Mouse (Mus musculus) testis, postnatal 14 days (tissue): ENCODE data around the gene Neu3.
"Not testable (repeated sequence)": the region's sequence is repeated elsewhere in the genome, so short reads cannot be mapped to it uniquely, and the experiment has no call there.

ENCODE experiments used
- DNase-seq: peaks from one replicate; pipeline ENCODE4 v3.0.0; 2021; ENCODE audit warnings: low spot score

The Neu3 gene

DNA sequence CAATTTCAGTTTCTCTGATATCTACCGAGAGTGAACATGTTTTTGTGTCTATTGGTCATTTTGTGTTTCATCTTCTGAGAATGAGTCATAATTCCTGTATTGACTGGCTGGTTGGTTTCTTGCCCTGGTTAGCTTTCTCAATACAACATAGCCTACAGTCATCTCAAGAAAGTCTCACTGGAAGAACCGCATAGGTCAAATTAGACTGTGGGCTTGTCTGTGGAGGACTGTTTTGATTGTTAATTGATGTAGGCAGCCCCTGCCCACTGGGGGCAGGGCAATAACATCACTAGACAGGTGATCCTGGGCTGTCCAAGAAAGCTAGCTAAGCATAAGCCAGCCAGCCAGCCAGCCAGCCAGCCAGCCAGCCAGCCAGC, 5.6 kb upstream of the Neu3 start:
- DNase-seq = no peak

DNA sequence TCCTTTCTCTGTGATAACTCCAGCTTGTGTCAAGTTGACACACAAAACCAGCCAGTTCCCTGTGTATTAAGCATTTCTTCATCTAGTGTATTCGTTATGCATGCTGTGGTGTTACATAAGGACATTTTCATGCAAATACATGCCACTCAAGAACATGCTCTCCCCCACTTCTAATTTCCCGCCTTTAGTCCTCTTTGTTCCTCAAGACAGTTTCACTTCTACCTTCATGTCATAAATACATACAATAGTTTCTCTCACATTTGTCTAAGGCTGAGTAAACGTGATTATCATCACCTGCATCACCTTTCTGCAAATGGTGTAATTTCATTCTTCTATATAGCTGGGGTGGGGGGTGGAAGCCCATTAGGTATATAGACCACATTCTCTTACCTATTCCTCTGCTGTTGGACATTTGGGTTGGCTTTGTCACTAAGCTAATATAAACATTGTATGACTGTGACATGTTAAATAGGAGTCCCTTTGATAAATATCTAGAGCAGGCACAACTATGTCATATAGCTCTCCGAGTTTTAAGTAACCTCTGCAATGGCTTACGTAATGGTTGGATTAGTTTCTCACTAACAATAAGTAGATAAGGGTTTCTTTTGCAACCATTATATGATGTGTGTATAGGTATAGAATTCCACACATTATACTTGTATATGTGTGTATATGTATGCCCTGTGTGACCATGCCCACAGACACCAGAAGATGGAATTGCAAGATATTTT, 5.1 kb upstream of the Neu3 start:
- DNase-seq = no peak

DNA sequence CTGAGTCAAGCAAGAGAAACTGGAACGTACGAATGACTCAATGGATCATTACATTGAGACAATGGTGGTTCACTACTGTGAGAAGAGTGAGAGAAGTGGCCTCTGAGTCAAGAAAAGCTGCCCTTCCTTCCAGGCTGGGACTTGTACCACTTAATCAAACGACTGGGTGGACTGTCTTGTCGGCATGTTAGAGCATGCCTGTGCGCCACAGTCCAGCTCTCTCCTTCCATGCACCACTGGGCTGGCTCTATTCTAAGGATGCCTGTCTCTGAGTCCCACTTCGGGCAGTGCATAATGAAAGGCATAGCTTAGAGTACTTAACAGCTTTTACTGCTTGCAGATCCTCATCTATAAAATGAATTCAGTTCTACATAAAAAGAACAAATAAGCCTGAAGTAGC, 2.1 kb downstream of the Neu3 start:
- DNase-seq = no peak

DNA sequence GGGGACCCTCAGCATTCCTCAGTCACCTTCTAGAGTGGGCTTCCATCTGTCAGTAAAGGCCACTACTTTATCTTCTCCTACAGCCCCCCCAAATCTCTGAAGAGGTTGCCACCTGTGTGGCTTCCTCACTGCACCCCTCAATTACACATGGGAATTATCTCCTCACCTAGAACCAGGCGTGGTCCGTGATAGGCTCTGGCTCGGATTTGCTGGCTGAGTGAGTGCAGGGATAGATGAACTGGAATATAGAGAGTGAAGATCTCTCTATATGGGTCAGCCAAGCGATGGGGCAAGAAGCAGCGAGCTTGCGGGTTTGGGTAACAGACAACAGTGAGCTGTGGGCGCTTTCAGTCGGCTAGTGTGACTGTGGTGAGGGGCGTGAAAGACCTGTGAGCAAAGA, 2.7 kb downstream of the Neu3 start:
- DNase-seq = no peak

DNA sequence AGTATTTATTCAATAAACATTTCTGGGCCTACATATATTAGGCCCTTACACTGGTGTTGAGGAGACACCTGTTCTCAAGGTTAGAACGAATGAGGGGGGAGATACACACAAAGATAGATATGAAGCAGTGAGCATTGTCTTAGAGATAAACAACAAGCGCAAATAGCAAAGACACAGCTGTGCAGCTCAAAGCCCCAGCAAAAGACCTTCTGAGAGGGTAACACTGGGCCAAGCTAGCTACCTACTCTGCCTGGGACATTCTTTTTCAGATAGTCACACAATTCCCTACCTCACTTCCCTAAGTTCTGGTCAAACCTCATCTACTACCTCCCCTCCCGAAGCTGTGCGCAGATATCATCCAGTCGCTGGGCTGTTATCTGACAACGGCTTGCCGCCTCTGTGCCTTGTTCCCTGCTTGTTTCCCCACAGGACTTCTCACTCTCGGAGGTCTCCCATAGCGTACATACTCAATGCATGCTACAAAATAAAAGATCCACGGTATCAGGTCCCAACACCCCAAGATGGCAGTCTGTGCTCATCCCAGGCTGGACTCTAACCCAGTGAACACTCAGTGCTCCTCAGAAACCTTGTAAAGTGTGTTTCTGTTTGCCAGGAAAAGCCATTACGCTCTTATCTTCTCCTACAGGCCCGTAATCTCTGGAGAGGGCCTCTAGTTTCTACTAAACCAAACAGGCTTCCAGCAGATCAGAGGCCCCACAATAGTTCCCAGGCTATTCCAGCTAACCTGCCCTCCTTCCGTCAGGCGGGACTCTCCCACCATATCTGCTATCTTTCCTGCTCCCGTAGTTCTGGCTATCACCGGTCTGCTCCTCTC, 3.4 kb downstream of the Neu3 start:
- no peak for DNase-seq

DNA sequence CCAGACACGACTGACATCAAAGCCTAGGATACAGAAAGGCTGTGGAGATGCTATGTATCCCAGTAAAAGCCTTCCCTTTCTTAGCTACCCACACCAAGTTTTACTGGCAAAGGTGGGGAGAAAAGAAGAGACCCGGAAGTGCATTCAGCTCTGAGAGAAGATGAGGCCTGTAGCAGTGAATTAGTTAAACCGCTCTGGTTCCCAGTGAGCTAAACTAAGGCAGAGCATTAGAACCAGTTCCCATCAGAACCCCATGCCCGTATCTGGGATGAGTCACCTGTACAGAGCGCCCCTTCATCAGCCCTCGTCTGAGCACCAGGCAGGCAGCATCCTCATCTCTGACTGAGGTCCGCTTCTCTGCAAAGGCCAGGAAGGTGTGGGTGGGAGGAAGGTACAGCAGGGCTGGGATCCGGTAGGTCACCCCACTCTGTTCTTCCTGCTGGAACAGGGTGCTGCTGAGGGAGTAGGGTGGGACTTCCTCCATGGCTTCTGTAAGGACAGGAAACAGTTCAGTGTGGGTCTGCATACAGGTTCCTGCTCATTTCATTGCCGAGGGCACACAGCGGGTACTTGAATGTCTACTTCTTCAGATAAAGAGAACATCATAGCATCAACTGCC, 5.1 kb downstream of the Neu3 start:
- DNase-seq = no peak

DNA sequence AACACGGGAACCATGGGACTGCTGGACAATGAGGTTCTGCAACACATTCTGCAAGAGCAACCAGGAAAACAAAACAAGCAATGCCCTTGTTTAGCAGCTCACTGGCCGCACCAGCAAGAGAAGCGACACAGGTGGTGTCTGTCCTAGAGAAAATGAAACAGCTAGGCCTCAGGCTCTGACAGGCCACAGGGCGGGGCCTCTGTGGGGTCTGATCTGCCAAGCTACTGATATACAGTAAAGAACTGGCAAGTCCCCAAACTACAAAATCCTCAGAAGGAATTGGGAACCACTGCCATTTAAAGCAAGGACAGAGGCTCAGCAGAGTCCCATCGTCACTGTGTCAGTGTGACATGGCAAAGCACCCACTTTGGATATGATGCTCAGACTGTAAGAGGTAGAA, 5.8 kb downstream of the Neu3 start:
- no peak for DNase-seq

GRCm38 (mm10) chr7:99821953-99822352, 6.3 kb downstream of the Neu3 start:
- no peak for DNase-seq

GRCm38 (mm10) chr7:99818181-99818725, 10.0 kb downstream of the Neu3 start:
- DNase-seq = peak; percentile 21

DNA sequence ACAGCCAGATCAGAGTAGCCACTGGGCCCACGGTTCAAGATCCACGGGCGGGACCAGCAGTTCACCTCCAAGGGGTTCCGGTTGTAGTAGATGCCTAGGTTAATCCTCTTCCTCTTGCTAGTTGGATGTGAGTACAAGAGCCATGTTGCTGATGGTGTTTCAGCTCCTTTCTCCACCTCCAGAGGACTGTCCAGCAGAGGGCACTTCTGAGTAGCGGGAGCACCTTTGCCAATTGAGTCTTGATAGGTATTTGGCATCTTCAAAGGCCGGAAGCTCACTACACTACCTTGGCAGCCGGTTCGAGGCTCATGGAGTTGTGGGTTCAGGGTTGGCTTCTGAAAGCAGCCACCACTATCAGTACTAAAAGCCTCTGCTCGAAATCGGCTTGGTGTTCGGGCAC, 14.8 kb downstream of the Neu3 start:
- DNase-seq = no peak

DNA sequence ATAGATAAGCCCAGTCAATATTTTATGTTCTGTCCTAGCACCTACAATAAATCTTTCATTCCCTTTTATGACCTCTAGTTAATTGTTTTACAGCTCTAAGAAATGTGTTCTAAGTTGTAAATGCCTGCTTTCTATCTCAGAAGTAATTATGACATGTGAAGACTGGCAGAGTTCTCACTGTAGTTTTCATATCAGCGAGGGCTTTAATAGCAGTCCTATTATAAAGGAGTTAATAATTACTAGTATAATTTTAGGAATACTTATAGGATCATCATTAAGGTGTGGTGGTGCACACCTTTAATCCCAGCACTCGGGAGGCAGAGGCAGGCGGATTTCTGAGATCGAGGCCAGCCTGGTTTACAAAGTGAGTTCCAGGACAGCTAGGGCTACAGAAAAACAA, 16.6 kb downstream of the Neu3 start:
- no peak for DNase-seq

- DNase-seq = no peak
These were observed 17.4 kb downstream of the Neu3 start for GRCm38 (mm10) chr7:99810814-99811213.

- DNase-seq = not testable (repeated sequence)
These were observed 21.2 kb downstream of the Neu3 start for GRCm38 (mm10) chr7:99807043-99807442.

- DNase-seq = no peak
These were observed 22.9 kb downstream of the Neu3 start for GRCm38 (mm10) chr7:99805340-99805739.

- DNase-seq = not testable (repeated sequence)
These were observed 24.2 kb downstream of the Neu3 start for GRCm38 (mm10) chr7:99804033-99804432.

- DNase-seq = no peak
These were observed 24.7 kb downstream of the Neu3 start for GRCm38 (mm10) chr7:99803535-99803934.

GRCm38 (mm10) chr7:99799118-99799517, 29.1 kb downstream of the Neu3 start:
- DNase-seq = no peak

- peak; percentile 41 for DNase-seq
These were observed 30.1 kb downstream of the Neu3 start for GRCm38 (mm10) chr7:99797911-99798647.

DNA sequence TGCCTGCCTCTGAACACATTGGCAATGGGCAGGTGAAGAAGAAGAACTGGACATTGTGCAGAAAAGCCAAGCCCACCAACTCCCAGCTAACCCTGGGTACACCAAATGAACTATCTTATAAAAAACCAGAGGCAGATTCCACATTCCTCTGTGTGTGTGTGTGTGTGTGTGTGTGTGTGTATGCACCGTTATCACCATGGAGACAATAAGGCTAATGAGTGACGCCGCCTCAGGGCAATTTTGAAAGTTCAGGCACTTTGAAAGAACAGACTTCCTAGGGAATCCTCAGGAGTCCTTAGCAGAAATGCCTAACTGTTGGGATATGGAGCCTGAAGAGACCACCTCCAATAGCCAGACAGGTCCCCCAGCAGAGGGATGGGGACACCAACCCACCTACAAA, 31.0 kb downstream of the Neu3 start:
- DNase-seq = no peak

DNA sequence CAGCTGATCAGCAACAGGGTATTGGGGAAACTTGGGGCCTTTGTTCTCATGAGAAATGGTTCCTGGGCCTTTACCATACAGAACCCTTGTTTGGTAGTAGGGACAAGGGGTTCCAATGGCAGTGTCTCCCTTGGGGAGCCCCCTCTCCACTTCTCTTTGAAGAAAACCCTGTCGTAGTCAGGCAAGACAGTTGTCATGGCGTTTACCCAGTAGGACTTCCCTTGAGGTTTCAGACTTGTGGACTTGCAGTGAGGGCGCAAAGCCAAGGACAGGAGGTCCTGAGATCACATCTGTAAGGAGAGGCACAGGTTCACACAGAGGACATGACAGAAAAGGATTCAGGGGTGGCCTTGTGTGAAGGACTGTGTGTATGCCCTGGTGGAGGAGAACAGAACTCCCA, 31.7 kb downstream of the Neu3 start:
- DNase-seq = peak; percentile 20

DNA sequence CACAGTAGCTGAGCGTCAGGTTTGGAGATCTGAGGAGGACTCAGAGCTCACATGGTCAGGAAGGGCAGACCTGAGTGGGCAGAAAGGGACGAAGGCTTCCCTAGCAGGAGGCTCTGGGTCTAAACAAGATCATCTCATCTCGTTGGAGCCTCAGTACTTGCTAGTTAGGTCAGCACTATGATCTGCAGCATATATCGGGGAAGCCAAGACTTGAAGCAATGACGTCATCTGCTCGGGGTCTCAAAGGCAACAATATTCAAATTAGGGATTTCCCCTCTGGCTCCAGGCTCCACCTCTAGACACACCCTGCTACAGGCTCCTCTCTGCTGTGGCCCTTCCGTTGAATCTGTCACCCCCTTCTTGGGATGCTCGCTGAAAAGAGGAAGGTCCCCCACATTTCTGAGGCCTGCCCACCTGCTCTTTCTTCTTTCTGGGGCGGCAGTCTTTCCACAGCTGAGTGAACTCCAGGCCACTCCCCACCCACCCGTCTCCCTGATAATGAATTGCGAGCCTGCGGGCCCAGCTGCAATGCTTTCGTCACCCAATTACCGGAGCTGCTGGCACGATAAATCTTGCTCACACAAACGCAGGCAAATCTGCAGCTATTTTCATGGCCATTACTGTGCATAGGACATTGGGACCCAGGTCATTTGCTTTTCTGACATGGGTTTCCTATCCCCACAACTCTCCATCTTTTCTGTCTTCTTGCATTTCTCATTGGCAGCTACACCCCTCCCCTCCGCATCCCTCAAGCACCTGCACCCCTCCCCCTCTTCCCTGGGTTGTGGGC, 32.8 kb downstream of the Neu3 start:
- DNase-seq = no peak
